Mouse (Mus musculus): ENCODE data around the gene Fjx1. TPM values are rescaled to one million over a fixed set of nuclear protein-coding genes. Genes with fewer than 3 reads are reported as not detected.

Fjx1 gene
- polyA plus RNA-seq (2015; fragmentation: Nextera tagmentation; extraction: Ambion mirVana): 16.0 and 24.8 TPM in 2 replicates

- Histone ChIP-seq H3K27ac (peak within 1 kb of the TSS; percentile 88), H3K9ac (peak within 1 kb of the TSS; percentile 60), H3K4me2 (peak within 1 kb of the TSS; percentile 91), H3K27me3 (no peaks in the 10 kb centered on the region), H3K4me1 (peaks cover 40% of the 10 kb centered on the region), H3K4me3 (peak within 1 kb of the TSS; percentile 62), H3K9me3 (no peaks in the 10 kb centered on the region), H3K36me3 (no peaks in the 10 kb centered on the region)
- peak; percentile 37 for ATAC-seq (ENCODE audit: insufficient number of reproducible peaks, low FRiP score, low TSS enrichment, low read depth)
- under 1% methylated on average over 45 of the region's 49 CpGs for WGBS
Measured at GRCm38 (mm10) chr2:102451671-102452549, at the start of gene Fjx1. Gene Fjx1 (minus strand): TSS chr2:102452499.

- Histone ChIP-seq H3K4me2 (no peak overlapping the region), H3K9ac (no peak overlapping the region), H3K27ac (no peak overlapping the region), H3K4me3 (no peak overlapping the region), H3K9me3 (no peaks in the 10 kb centered on the region), H3K27me3 (no peaks in the 10 kb centered on the region), H3K36me3 (no peaks in the 10 kb centered on the region), H3K4me1 (no peaks in the 10 kb centered on the region)
- no peak for ATAC-seq (ENCODE audit: insufficient number of reproducible peaks, low FRiP score, low TSS enrichment, low read depth)
- WGBS: 31% methylated on average over 4 of the region's 4 CpGs
Measured at GRCm38 (mm10) chr2:102500001-102500689, 47.8 kb upstream of the Fjx1 start.

GRCm38 (mm10) chr2:102480738-102481137, 28.4 kb upstream of the Fjx1 start:
- no peak for ATAC-seq (ENCODE audit: insufficient number of reproducible peaks, low FRiP score, low TSS enrichment, low read depth)
- Histone ChIP-seq H3K4me3 (no peak overlapping the region), H3K4me2 (no peak overlapping the region), H3K27me3 (no peaks in the 10 kb centered on the region), H3K4me1 (0 out of 2 replicates have a peak, but pooled peaks cover 2% of the 10 kb centered on the region), H3K9me3 (no peaks in the 10 kb centered on the region), H3K27ac (no peak overlapping the region), H3K36me3 (no peaks in the 10 kb centered on the region), H3K9ac (no peak overlapping the region)
- WGBS: 52% methylated on average over 3 of the region's 3 CpGs

DNA sequence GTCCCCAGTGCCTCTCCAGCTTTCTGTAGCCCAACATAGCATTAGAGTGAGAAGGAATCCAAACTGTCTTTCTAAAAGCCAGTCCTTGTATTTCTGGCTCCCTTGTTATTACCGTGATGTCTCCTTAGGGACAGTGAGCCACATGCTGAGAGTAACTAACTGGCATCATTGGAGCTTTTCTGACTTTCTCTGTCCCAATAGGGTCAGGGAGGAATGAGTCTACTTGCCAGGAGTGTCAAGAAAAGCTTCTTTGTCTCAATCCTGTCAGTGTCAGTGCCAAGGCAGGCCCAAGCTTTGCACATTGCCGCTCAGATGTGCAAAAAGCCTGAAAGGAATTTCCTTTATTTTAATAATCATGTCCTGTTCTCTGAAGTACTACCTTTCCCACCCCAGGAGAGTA, 23.8 kb upstream of the Fjx1 start:
- H3K4me3 ChIP-seq: no peak overlapping the region
- no peaks in the 10 kb centered on the region for H3K27me3 ChIP-seq
- H3K36me3 ChIP-seq: no peaks in the 10 kb centered on the region
- no peak overlapping the region for H3K9ac ChIP-seq
- ATAC-seq (ENCODE audit: insufficient number of reproducible peaks, low FRiP score, low TSS enrichment, low read depth): no peak
- 68% methylated on average over 2 of the region's 2 CpGs for WGBS
- H3K27ac ChIP-seq: no peak overlapping the region
- H3K9me3 ChIP-seq: no peaks in the 10 kb centered on the region
- no peak overlapping the region for H3K4me2 ChIP-seq
- H3K4me1 ChIP-seq: no peaks in the 10 kb centered on the region

DNA sequence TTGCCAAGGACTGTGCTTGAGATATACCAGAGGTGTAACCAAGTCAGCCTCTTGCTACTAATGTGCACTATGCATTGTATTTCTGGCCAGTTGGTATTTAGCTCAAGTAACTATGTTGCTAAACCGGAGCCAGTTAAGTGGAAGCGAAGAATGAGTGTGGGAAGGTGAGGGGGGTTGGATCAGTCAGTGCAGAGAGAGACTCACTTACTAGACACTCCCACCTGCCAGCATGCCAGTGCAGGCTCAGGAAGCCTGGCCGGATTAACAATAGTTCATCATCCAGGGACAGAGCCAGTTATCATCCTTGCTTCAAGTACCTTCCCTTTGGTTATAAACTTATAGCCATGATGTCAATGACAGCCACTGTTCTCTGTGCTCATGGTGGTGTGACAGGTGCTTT, 16.3 kb upstream of the Fjx1 start:
- Histone ChIP-seq H3K4me3 (no peak overlapping the region), H3K4me1 (no peaks in the 10 kb centered on the region), H3K27ac (no peak overlapping the region), H3K9me3 (no peaks in the 10 kb centered on the region), H3K27me3 (no peaks in the 10 kb centered on the region), H3K4me2 (no peak overlapping the region), H3K36me3 (no peaks in the 10 kb centered on the region), H3K9ac (no peak overlapping the region)
- ATAC-seq (ENCODE audit: insufficient number of reproducible peaks, low FRiP score, low TSS enrichment, low read depth): no peak
- 71% methylated on average over 3 of the region's 3 CpGs for WGBS

- 86% methylated on average over 2 of the region's 2 CpGs for WGBS
- Histone ChIP-seq H3K27ac (no peak overlapping the region), H3K4me2 (no peak overlapping the region), H3K4me3 (no peak overlapping the region), H3K27me3 (no peaks in the 10 kb centered on the region), H3K36me3 (no peaks in the 10 kb centered on the region), H3K9me3 (no peaks in the 10 kb centered on the region), H3K9ac (no peak overlapping the region), H3K4me1 (no peaks in the 10 kb centered on the region)
- ATAC-seq (ENCODE audit: insufficient number of reproducible peaks, low FRiP score, low TSS enrichment, low read depth): no peak
Measured at GRCm38 (mm10) chr2:102464342-102464732, 12.0 kb upstream of the Fjx1 start.

DNA sequence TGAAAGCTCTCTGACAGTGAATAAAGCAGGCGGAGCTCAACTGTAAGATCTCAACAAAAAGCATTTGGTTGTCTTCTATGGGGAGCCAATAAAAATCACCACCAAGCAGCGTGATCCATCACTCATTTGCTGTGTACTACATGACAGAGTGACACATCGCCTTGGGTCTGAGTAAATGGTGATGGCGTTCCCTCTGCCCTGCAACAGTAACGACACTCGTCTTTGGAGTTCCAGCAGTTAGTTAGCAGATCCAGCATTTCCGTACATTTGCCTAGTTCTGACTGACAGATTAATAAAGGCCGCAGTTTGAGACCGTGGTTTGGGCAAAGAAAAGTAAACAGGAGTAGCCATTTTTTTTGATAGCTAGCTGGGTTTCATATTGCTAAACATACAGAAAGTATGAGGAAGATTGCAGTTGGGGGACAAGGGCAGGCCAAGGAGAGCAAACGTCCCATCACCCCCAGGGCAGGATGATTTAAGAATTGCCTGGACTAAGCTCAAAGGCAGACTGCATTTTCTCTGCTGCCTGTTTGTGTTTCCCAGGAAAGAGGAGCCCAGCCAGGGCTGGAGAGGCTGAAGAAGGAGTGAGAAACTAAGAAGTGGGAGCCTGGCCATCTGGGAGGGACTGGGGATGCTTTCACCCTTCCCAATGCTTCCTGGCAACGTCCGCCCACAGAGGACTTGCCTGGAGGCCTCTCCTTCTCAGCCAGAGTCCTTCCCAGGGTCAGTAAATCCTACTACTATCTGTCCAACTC, 11.5 kb upstream of the Fjx1 start:
- Histone ChIP-seq H3K27me3 (no peaks in the 10 kb centered on the region), H3K9me3 (no peaks in the 10 kb centered on the region), H3K4me3 (no peak overlapping the region), H3K27ac (no peak overlapping the region), H3K4me2 (no peak overlapping the region), H3K36me3 (no peaks in the 10 kb centered on the region), H3K4me1 (no peaks in the 10 kb centered on the region), H3K9ac (no peak overlapping the region)
- 58% methylated on average over 12 of the region's 12 CpGs for WGBS
- no peak for ATAC-seq (ENCODE audit: insufficient number of reproducible peaks, low FRiP score, low TSS enrichment, low read depth)

GRCm38 (mm10) chr2:102461491-102461890, 9.2 kb upstream of the Fjx1 start:
- peaks cover 7% of the 10 kb centered on the region; the same call in 1 of the 2 replicates for H3K27me3 ChIP-seq
- no peaks in the 10 kb centered on the region for H3K4me1 ChIP-seq
- H3K36me3 ChIP-seq: no peaks in the 10 kb centered on the region
- H3K9ac ChIP-seq: no peak overlapping the region
- WGBS: 92% methylated on average over 1 of the region's 1 CpGs
- H3K4me3 ChIP-seq: no peak overlapping the region
- no peaks in the 10 kb centered on the region for H3K9me3 ChIP-seq
- no peak overlapping the region for H3K4me2 ChIP-seq
- ATAC-seq (ENCODE audit: insufficient number of reproducible peaks, low FRiP score, low TSS enrichment, low read depth): no peak
- H3K27ac ChIP-seq: no peak overlapping the region

DNA sequence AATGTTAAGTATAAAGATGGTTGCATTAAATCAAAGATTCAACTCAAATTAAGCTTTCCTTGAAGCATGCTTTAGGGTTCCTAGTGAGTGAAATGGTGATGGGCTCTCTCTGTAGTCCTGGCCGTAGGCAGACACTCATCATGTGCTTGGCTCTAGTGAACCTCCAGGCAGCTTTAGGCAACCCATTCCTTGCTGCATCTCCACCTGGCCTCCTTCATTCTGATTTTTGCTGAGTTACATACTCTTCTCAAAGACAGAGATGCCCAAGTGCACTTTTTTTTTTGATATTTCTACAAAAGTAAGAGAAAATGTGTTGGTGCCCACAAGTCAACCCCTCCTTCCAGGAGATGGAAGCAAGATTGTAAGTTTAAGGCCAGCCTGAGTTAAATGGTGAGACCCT, 2.8 kb upstream of the Fjx1 start:
- H3K4me2 ChIP-seq: no peak overlapping the region
- H3K27me3 ChIP-seq: peaks cover 7% of the 10 kb centered on the region; the same call in 1 of the 2 replicates
- H3K27ac ChIP-seq: no peak overlapping the region

DNA sequence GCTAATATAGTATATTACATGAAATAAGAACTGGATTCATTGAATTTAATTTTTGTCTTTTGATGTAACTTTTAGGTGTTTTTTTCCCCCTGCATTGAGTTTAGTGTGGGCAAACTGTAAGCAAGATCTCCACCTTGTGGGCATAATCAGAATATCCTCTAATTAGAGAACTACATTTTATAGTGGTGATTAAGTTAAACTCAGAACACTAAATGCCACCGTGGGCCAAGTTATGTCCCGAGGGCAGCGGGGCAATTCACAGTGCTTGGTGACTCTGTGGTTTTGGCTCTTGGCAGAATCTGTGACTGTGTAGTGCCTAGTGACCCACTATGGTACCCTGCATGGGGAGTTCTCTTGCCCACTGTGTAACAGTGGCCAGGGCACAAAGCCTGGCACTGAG, 1.1 kb upstream of the Fjx1 start:
- Histone ChIP-seq H3K36me3 (no peaks in the 10 kb centered on the region), H3K4me2 (no peak overlapping the region), H3K27me3 (peaks cover 5% of the 10 kb centered on the region; the same call in 1 of the 2 replicates), H3K27ac (no peak overlapping the region), H3K4me1 (peaks cover 35% of the 10 kb centered on the region), H3K9ac (no peak overlapping the region), H3K4me3 (no peak overlapping the region), H3K9me3 (no peaks in the 10 kb centered on the region)
- ATAC-seq (ENCODE audit: insufficient number of reproducible peaks, low FRiP score, low TSS enrichment, low read depth): no peak
- 10% methylated on average over 3 of the region's 3 CpGs for WGBS

More for the DNA sequence above, 2.8 kb upstream of the Fjx1 start:
- ATAC-seq (ENCODE audit: insufficient number of reproducible peaks, low FRiP score, low TSS enrichment, low read depth): no peak
- WGBS: 83% methylated on average over 1 of the region's 1 CpGs
- no peak overlapping the region for H3K4me3 ChIP-seq
- H3K4me1 ChIP-seq: peaks cover 20% of the 10 kb centered on the region
- H3K36me3 ChIP-seq: no peaks in the 10 kb centered on the region
- H3K9ac ChIP-seq: no peak overlapping the region
- H3K9me3 ChIP-seq: no peaks in the 10 kb centered on the region

- ATAC-seq (ENCODE audit: insufficient number of reproducible peaks, low FRiP score, low TSS enrichment, low read depth): peak; percentile 28; the same call in 1 of the 2 replicates
- WGBS: under 1% methylated on average over 100 of the region's 109 CpGs
- Histone ChIP-seq H3K9ac (peak overlapping the region; percentile 60), H3K4me1 (peaks cover 40% of the 10 kb centered on the region), H3K27ac (peak overlapping the region; percentile 88), H3K36me3 (no peaks in the 10 kb centered on the region), H3K27me3 (no peaks in the 10 kb centered on the region), H3K4me3 (peak overlapping the region; percentile 62), H3K9me3 (no peaks in the 10 kb centered on the region), H3K4me2 (peak overlapping the region; percentile 91)
Measured at GRCm38 (mm10) chr2:102450761-102451670, 1.3 kb downstream of the Fjx1 start.

All from limb, embryonic 15.5 days (tissue).